Mouse (Mus musculus): Measurements from ENCODE around the gene Limch1.

DNA sequence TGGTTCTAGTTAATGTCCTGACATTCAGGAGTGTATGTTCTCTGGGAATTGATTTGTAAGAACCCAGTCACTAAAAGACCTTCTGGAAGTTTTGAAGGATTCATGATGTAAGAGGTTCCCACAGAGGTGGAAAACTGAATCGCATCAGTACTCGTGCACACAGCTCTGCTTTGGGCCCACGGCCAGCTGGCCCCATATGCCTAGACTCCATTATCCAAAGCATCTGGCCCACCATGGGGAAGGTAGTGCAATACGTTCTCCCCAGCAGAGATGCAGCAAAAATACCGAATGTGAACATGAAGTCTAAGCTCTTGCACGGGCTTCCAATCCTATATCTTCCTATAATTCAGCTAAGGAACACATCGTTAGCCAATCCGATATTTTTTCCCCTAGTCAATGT is 214.3 kb downstream of the Limch1 start:
- TF ChIP-seq ZKSCAN1 (IDR thresholded peaks at IDR 0.05; ENCODE audit: borderline replicate concordance, low read depth, low read length) (no peak), SIN3A (IDR thresholded peaks at IDR 0.05; ENCODE audit: low read length) (no peak), MAX (IDR thresholded peaks at IDR 0.05; ENCODE audit: low read length) (no peak), CTCF (conservative IDR thresholded peaks at IDR 0.05 in 1 of 2, IDR thresholded peaks at IDR 0.05 in 1 of 2; ENCODE audit: low read depth in 2 of 2, low read length in 2 of 2) (no peak), POLR2A (IDR thresholded peaks at IDR 0.05; ENCODE audit: low read depth, low read length) (no peak), ZNF384 (IDR thresholded peaks at IDR 0.05; ENCODE audit: low read depth, low read length) (no peak)
